Mouse (Mus musculus) heart, adult 2 months (tissue): Measurements from ENCODE around the gene Relb.

Source experiments
- CTCF ChIP-seq: fragments of 200-600 bp; IDR thresholded peaks from 2 replicates; pipeline ENCODE4 v1.8.1; 2022; ENCODE audit warnings: antibody characterized with exemption, mild to moderate bottlenecking, moderate library complexity
- POLR2A ChIP-seq: fragments of 200-500 bp; IDR thresholded peaks from 2 replicates; pipeline ENCODE4 v1.6.1; 2011; ENCODE audit warnings: mild to moderate bottlenecking, low read depth, low read length, control low read depth; ENCODE audit not compliant: insufficient read depth

GRCm38 (mm10) chr7:19609641-19610332 is 19.5 kb downstream of the Relb start:
- no peak for TF ChIP-seq CTCF
- TF ChIP-seq POLR2A, result no peak
